Comparison of ENCODE assay signal across 8 mouse cellular contexts in the genomic region with DNA sequence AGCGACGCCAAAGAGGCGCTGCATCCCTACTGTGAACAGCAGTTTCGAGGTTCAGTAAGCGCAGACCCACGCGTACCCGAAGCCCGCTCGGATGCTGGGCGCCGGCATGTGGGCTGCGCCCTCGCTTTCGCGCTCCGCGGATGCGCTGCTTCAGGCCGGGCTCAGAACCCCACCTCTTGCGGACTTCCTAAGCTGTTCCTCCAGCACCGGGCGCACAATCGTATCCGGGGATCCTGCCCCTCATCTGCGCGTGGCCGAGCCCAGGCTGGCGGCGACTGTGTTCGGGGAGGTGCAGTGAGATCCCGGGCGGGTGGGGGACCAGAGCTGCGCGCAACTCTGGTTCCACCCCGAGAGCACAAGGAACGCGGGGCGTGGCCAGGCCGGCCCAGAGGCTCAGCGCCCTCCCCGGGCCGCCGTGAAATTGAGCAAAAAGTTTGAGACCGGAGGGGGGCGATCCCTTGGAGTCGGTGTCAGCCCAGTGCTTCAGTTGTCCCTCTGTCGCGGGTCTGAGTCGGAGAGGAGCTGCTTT. TPM values are rescaled to one million over a fixed set of nuclear protein-coding genes. Genes with fewer than 3 reads are reported as not detected.
DNase-seq lines count a peak whose midpoint lies in the region; ATAC-seq and TF ChIP-seq lines count a peak whose summit lies in the region.

No protein-coding gene starts in this region.

- no peak overlapping the region for H3K27ac ChIP-seq in left cerebral cortex, adult 2 months
- peak overlapping the region; percentile 98 for H3K27ac ChIP-seq in liver, embryonic 13.5 days

- no peak; the same call in 1 of the 2 replicates for TF ChIP-seq CTCF in left cerebral cortex, adult 2 months (IDR thresholded peaks at IDR 0.05)

- H3K36me3 ChIP-seq in liver, embryonic 13.5 days = peaks cover 29% of the 10 kb centered on the region

- 0 out of 2 replicates have a peak, but pooled peaks have one; percentile 20 for ATAC-seq in common myeloid progenitor, adult 5-6 weeks (replicated peaks; ENCODE audit: low read depth, poor library complexity, severe bottlenecking)
- ATAC-seq in liver, embryonic 13.5 days (ENCODE audit: low read depth) = peak; percentile 56

- peaks cover 52% of the 10 kb centered on the region for H3K27me3 ChIP-seq in liver, embryonic 13.5 days

- peak overlapping the region; percentile 91 for H3K9ac ChIP-seq in liver, embryonic 13.5 days

- DNase-seq in left cerebral cortex, adult 2 months (ENCODE audit: extremely low spot score in 1 of 2, low spot score in 2 of 2) = peak; percentile 39 to 55
- DNase-seq in left cerebral cortex, adult 11 months (ENCODE audit: low spot score) = no peak
- DNase-seq in gastrocnemius, postnatal 25 days = peak; percentile 72
- peak; percentile 64 for DNase-seq in induced T-regulatory cell, adult 2 months (ENCODE audit: low read depth)
- DNase-seq in liver, embryonic 13.5 days = peak; percentile 77
- DNase-seq in naive thymus-derived CD4-positive, alpha-beta T cell, adult 2 months (ENCODE audit: low read depth) = peak; percentile 35
- DNase-seq in thymus, postnatal 36 days = peak; percentile 41 to 51

- intact Hi-C loops in left cerebral cortex, adult 2 months (cut with DNase I) = loop anchor here (2.0 kb wide), 1 partner anchor 42 kb away; no protein-coding TSS in a partner anchor

- H3K4me2 ChIP-seq in liver, embryonic 13.5 days = peak overlapping the region; percentile 95

- WGBS in liver, embryonic 13.5 days (ENCODE audit: insufficient replicate concordance) = under 1% methylated on average over 50 of the region's 50 CpGs

- no peaks in the 10 kb centered on the region for H3K9me3 ChIP-seq in liver, embryonic 13.5 days (replicated peaks)

- peaks cover 75% of the 10 kb centered on the region for H3K4me1 ChIP-seq in liver, embryonic 13.5 days (replicated peaks)

- peak overlapping the region; percentile 48 for H3K4me3 ChIP-seq in left cerebral cortex, adult 2 months
- peak overlapping the region; percentile 71 for H3K4me3 ChIP-seq in liver, embryonic 13.5 days (replicated peaks)

RNA-seq across cellular contexts. Expression of a gene that starts 2.1 kb away (rescaled TPM):
- total RNA-seq in left cerebral cortex, adult 2 months (2021) = 1 to 10 TPM; 6.1 to 6.8 TPM
- 55.3 and 61.0 TPM in 2 replicates for total RNA-seq in common myeloid progenitor, adult 5-6 weeks (2017)
- 1 to 10 TPM in 1 of 2 experiments, under 1 TPM in 1; 0.94 to 2.0 TPM for total RNA-seq in gastrocnemius, postnatal 25 days (2021)
- polyA plus RNA-seq in liver, embryonic 13.5 days (2015; fragmentation: Nextera tagmentation; extraction: Ambion mirVana) = 28.5 and 32.7 TPM in 2 replicates

RNA-seq across cellular contexts. Expression of a gene that starts 38.9 kb away (rescaled TPM):
- 10 to 100 TPM; 78.3 to 85.6 TPM for total RNA-seq in left cerebral cortex, adult 2 months (2021)
- total RNA-seq in common myeloid progenitor, adult 5-6 weeks (2017) = 28.1 and 35.2 TPM in 2 replicates
- 10 to 100 TPM; 17.0 to 18.9 TPM for total RNA-seq in gastrocnemius, postnatal 25 days (2021)
- polyA plus RNA-seq in liver, embryonic 13.5 days (2015; fragmentation: Nextera tagmentation; extraction: Ambion mirVana) = 59.3 and 62.7 TPM in 2 replicates

RNA-seq across cellular contexts. Expression of a gene that starts 48.4 kb away (rescaled TPM):
- 100 to 1,000 TPM; 123 to 125 TPM for total RNA-seq in left cerebral cortex, adult 2 months (2021)
- total RNA-seq in common myeloid progenitor, adult 5-6 weeks (2017) = 7.6 and 8.5 TPM in 2 replicates
- total RNA-seq in gastrocnemius, postnatal 25 days (2021) = 10 to 100 TPM; 17.9 to 20.4 TPM
- 17.5 and 22.1 TPM in 2 replicates for polyA plus RNA-seq in liver, embryonic 13.5 days (2015; fragmentation: Nextera tagmentation; extraction: Ambion mirVana)

RNA-seq across cellular contexts. Expression of a gene that starts 53.4 kb away (rescaled TPM):
- 1 to 10 TPM; 1.3 to 2.2 TPM for total RNA-seq in left cerebral cortex, adult 2 months (2021)
- not detected in 2 replicates for total RNA-seq in common myeloid progenitor, adult 5-6 weeks (2017)
- not detected for total RNA-seq in gastrocnemius, postnatal 25 days (2021)
- polyA plus RNA-seq in liver, embryonic 13.5 days (2015; fragmentation: Nextera tagmentation; extraction: Ambion mirVana) = not detected in 2 replicates

Comparison
In these comparisons a context has a peak if more than half of its experiments do, and no peak if none do; other contexts are left out.
1. RNA of a gene that starts 48.4 kb away (total RNA-seq): 123 to 125 TPM in left cerebral cortex, adult 2 months; 17.9 to 20.4 TPM in gastrocnemius, postnatal 25 days and 7.6 to 8.5 TPM in common myeloid progenitor, adult 5-6 weeks; every median in the first group is over 4 times any median in the second.